Mouse (Mus musculus) ES-E14 (cell line): Measurements from ENCODE around the gene Tbck. TPM values are rescaled to one million over a fixed set of nuclear protein-coding genes. Genes with fewer than 3 reads are reported as not detected.

ENCODE experiments used
- DNase-seq: peaks from one replicate; pipeline ENCODE4 v3.0.0-alpha.2; 2013; ENCODE audit warnings: low read depth, low spot score
- H3K27ac ChIP-seq: 2 replicates; pipeline ENCODE4 v1.5.1; 2012; ENCODE audit warnings: low read depth, mild to moderate bottlenecking, low read length, moderate library complexity, mixed read lengths; ENCODE audit not compliant: poor library complexity, insufficient read depth, severe bottlenecking
- H3K36me3 ChIP-seq: 2 replicates; pipeline ENCODE4 v1.6.1; 2012; ENCODE audit warnings: mild to moderate bottlenecking, low read length, moderate library complexity, mixed read lengths; ENCODE audit not compliant: control insufficient read depth, poor library complexity, insufficient read depth, severe bottlenecking
- H3K4me1 ChIP-seq, 2 experiments: fragments of 150-350 bp in 1 of 2; sonication (generic) in 1 of 2; 2 replicates each; pipeline ENCODE4 v1.6.1; 2012; ENCODE audit warnings: low read length in 2 of 2, mild to moderate bottlenecking in 1 of 2, mixed read lengths in 1 of 2; ENCODE audit not compliant: control insufficient read depth in 2 of 2, insufficient read depth in 2 of 2, poor library complexity in 1 of 2
- H3K4me3 ChIP-seq, 2 experiments: fragments of 150-350 bp in 1 of 2; sonication (generic) in 1 of 2; 2 replicates each; pipeline ENCODE4 v1.5.1; 2012; ENCODE audit warnings: low read length in 2 of 2, low read depth in 1 of 2, mild to moderate bottlenecking in 1 of 2, mixed read lengths in 1 of 2; ENCODE audit not compliant: insufficient read depth in 1 of 2, poor library complexity in 1 of 2, severe bottlenecking in 1 of 2
- H3K9ac ChIP-seq: 2 replicates; pipeline ENCODE4 v1.6.1; 2012; ENCODE audit warnings: low read depth, mild to moderate bottlenecking, low read length, mixed read lengths; ENCODE audit not compliant: poor library complexity, insufficient read depth, severe bottlenecking
- H3K9me3 ChIP-seq: fragments of 150-350 bp; sonication (generic); 2 replicates; pipeline ENCODE4 v1.6.1; 2012; ENCODE audit warnings: low read depth, mild to moderate bottlenecking, low read length; ENCODE audit not compliant: control insufficient read depth, insufficient read depth
- CHD2 ChIP-seq: IDR thresholded peaks from 2 replicates; pipeline ENCODE4 v1.6.1; 2014; ENCODE audit warnings: mild to moderate bottlenecking, low read depth, low read length, inconsistent platforms
- HCFC1 ChIP-seq: IDR thresholded peaks from 2 replicates; pipeline ENCODE4 v1.6.1; 2012; ENCODE audit warnings: low read length, inconsistent platforms, borderline replicate concordance; ENCODE audit not compliant: insufficient read depth
- MAFK ChIP-seq: IDR thresholded peaks from 2 replicates; pipeline ENCODE4 v1.6.1; 2014; ENCODE audit warnings: mild to moderate bottlenecking, low read depth, low read length, inconsistent platforms; ENCODE audit not compliant: insufficient read depth
- ZC3H11A ChIP-seq: IDR thresholded peaks from 2 replicates; pipeline ENCODE4 v1.6.1; 2012; ENCODE audit warnings: low read depth, mild to moderate bottlenecking, inconsistent platforms, low read length, borderline replicate concordance
- ZNF384 ChIP-seq: IDR thresholded peaks from 2 replicates; pipeline ENCODE4 v1.6.1; 2012; ENCODE audit warnings: low read depth, low read length, inconsistent platforms
- in situ Hi-C, 2 experiments: fragments of 600-800 bp; cut with MboI; formaldehyde crosslinking; loops; one replicate each; pipeline ENCODE4 v1.15.1; 2025; ENCODE audit warnings: low sequenced_read_pairs in 2 of 2, inconsistent platforms in 1 of 2; ENCODE audit not compliant: unreplicated experiment in 2 of 2
- total RNA-seq: library from RNA; depleted of rRNA; stranded (reverse); fragments of 300-350 nt; gene quantifications from 2 replicates; pipeline ENCODE4 v1.2.3, GENCODE M21; 2012; rRNA removed

Tbck gene
- 7.6 and 8.4 TPM in 2 replicates for total RNA-seq

GRCm38 (mm10) chr3:132683447-132684230 lies at the start of gene Tbck:
Gene Tbck, plus strand, starts transcription at chr3:132684144.
- no peak for TF ChIP-seq MAFK
- TF ChIP-seq HCFC1: peak; percentile 85
- H3K9ac ChIP-seq: peak within 1 kb of the TSS; percentile 99
- H3K4me1 ChIP-seq: 0 out of 4 replicates have a peak, but pooled peaks cover 0 to 2% of the 10 kb centered on the region in 2 experiments
- H3K9me3 ChIP-seq: no peaks in the 10 kb centered on the region
- H3K36me3 ChIP-seq: no peaks in the 10 kb centered on the region
- H3K27ac ChIP-seq: peak within 1 kb of the TSS; percentile 96; the same call in 1 of the 2 replicates
- peak within 1 kb of the TSS; percentile 82 to 99 for H3K4me3 ChIP-seq
- in situ Hi-C loops: no loop called here
- peak; percentile 84 for DNase-seq

- H3K9me3 ChIP-seq: no peaks in the 10 kb centered on the region
- no peak for TF ChIP-seq HCFC1
- no peak for TF ChIP-seq CHD2
- TF ChIP-seq ZC3H11A: no peak
- no peak for TF ChIP-seq ZNF384
- TF ChIP-seq MAFK: no peak
- in situ Hi-C loops: no loop called here
Observed at GRCm38 (mm10) chr3:132637080-132637479, 46.9 kb upstream of the Tbck start.

DNA sequence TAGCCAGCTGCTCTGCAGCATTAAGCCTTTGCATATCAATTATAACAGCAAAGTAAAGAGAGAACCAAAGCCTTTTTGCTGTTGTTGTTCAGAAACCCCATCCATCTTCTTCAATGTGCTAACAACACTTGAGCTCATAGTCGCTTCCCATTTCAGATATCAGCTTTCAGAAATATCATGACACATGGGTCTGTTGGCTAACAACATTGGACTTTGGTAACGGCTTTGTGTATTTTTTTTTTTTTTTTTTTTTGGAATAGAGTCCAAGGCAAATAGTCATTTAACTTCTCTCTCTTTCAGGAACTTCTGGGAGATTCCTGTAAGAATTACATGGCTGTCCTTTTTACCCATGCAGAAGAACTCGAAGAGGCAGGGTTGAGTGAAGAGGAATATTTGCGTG lies 39.9 kb upstream of the Tbck start:
- DNase-seq: no peak
- in situ Hi-C loops: no loop called here

More at GRCm38 (mm10) chr3:132637080-132637479, 46.9 kb upstream of the Tbck start:
- H3K27ac ChIP-seq: no peak overlapping the region
- no peaks in the 10 kb centered on the region for H3K4me1 ChIP-seq
- no peaks in the 10 kb centered on the region for H3K36me3 ChIP-seq
- DNase-seq: no peak
- H3K9ac ChIP-seq: no peak overlapping the region
- no peak overlapping the region for H3K4me3 ChIP-seq

DNA sequence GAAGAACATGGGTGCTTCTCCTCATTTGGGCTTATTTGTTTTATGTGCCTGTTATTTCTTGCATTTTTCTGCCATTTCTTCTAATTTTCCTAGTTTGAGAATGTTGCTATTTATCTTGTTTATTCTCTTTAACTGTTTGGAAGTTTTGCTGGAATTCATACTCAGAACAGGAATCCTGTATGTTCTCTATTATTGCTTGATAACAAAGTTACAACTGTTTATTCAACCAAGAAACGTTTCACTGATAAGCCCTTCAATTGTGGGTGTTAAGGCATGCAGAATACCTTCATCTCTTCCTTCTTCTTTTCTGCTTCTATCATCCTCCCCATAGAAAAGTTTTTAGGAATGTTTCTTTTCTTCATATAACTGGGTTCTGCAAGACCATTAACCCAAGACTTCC lies 37.1 kb upstream of the Tbck start:
- no peak for TF ChIP-seq CHD2
- TF ChIP-seq ZC3H11A: no peak
- no peak for TF ChIP-seq ZNF384
- TF ChIP-seq MAFK: no peak
- TF ChIP-seq HCFC1: no peak
- H3K4me3 ChIP-seq: no peak overlapping the region
- no peaks in the 10 kb centered on the region for H3K36me3 ChIP-seq
- in situ Hi-C loops: no loop called here
- H3K4me1 ChIP-seq: no peaks in the 10 kb centered on the region
- no peaks in the 10 kb centered on the region for H3K9me3 ChIP-seq
- DNase-seq: no peak
- no peak overlapping the region for H3K27ac ChIP-seq
- no peak overlapping the region for H3K9ac ChIP-seq

More for the DNA sequence above, 39.9 kb upstream of the Tbck start:
- Histone ChIP-seq H3K36me3 (no peaks in the 10 kb centered on the region), H3K4me3 (no peak overlapping the region), H3K9me3 (no peaks in the 10 kb centered on the region), H3K9ac (no peak overlapping the region), H3K4me1 (no peaks in the 10 kb centered on the region), H3K27ac (no peak overlapping the region)
- TF ChIP-seq CHD2 (no peak), MAFK (no peak)

GRCm38 (mm10) chr3:132649368-132649767 lies 34.6 kb upstream of the Tbck start:
- Histone ChIP-seq H3K36me3 (no peaks in the 10 kb centered on the region), H3K4me3 (no peak overlapping the region), H3K4me1 (no peaks in the 10 kb centered on the region), H3K9me3 (no peaks in the 10 kb centered on the region), H3K27ac (no peak overlapping the region), H3K9ac (no peak overlapping the region)
- no peak for DNase-seq
- TF ChIP-seq CHD2 (no peak), ZNF384 (no peak), ZC3H11A (no peak), HCFC1 (no peak), MAFK (no peak)
- in situ Hi-C loops: no loop called here
